Mouse (Mus musculus) ovary, postnatal 10 days (tissue): ENCODE results near the gene Tgif2lx1.
"Not testable (repeated sequence)": the region's sequence is repeated elsewhere in the genome, so short reads cannot be mapped to it uniquely, and the experiment has no call there.

Experiments used
- DNase-seq: peaks from one replicate; pipeline ENCODE4 v3.0.0; 2022; ENCODE audit warnings: low spot score

Gene Tgif2lx1

DNA sequence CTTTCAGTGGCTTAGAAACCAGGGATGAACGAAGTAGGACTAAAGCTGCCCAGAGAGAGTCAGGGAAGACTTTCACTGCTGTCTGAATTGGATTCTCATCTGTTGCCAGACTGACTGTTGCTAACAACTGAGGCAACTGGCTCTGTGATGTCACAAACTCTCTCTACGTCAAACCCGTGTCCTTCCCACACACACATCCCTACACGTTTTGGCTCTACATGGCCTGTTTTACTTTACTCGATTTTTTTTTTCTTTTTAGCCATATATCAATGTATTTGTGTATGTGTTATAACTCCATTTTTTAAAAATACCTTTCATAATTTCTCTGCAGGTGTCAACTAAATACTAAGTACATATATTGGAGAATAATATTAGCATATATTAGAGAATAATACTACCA lies at the start of gene Tgif2lx1:
TSS of gene Tgif2lx1 (minus strand) at position 101 of the 400 bp plus-strand sequence.
- DNase-seq: not testable (repeated sequence)
